Mouse (Mus musculus): ENCODE measurements around the gene Ssmem1.

Ssmem1 gene

GRCm38 (mm10) chr6:30554621-30555170 lies 45.0 kb downstream of the Ssmem1 start:
- no peak for DNase-seq (ENCODE audit: extremely low spot score)

GRCm38 (mm10) chr6:30556080-30556479 lies 46.4 kb downstream of the Ssmem1 start:
- DNase-seq (ENCODE audit: extremely low spot score): no peak

GRCm38 (mm10) chr6:30559726-30560125 lies 50.1 kb downstream of the Ssmem1 start:
- no peak for DNase-seq (ENCODE audit: extremely low spot score)

- no peak for DNase-seq (ENCODE audit: extremely low spot score)
Observed at GRCm38 (mm10) chr6:30562132-30562531, 52.5 kb downstream of the Ssmem1 start.

GRCm38 (mm10) chr6:30563575-30563974 lies 53.9 kb downstream of the Ssmem1 start:
- DNase-seq (ENCODE audit: extremely low spot score): no peak

- DNase-seq (ENCODE audit: extremely low spot score): no peak
Observed at GRCm38 (mm10) chr6:30564051-30564450, 54.4 kb downstream of the Ssmem1 start.

GRCm38 (mm10) chr6:30568069-30568468 lies 58.4 kb downstream of the Ssmem1 start, which contains the start of gene Cpa4:
Cpa4 (plus strand) TSS chr6:30568369.
- DNase-seq (ENCODE audit: extremely low spot score): no peak

- DNase-seq (ENCODE audit: extremely low spot score): no peak
Observed at GRCm38 (mm10) chr6:30569331-30569730, 59.7 kb downstream of the Ssmem1 start.

Measured in embryo, embryonic 9.5 days (tissue).